Mouse (Mus musculus): ENCODE measurements around the gene F7. TPM values are rescaled to one million over a fixed set of nuclear protein-coding genes. Genes with fewer than 3 reads are reported as not detected.

Gene F7
- total and polyA plus RNA-seq, 3 experiments, result not detected

DNA sequence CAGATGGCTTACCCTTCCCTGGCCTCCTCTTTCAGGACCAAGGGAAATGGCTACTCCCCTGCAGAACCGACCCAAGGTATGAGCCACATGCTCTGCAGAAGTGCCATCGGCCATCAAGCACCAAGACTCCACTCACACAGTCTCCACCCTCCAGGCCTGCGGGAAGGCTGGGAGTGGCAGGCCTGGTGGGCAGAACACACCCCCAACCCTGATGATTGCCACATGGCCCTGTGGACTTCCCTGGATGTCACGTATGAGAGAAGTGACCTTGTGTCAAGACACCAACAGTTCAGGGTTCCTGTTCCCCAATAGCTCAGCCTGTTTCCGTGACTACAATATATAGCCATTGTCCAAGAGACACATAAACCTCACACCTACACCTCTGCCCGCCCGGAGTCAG, 11.2 kb downstream of the F7 start, which contains the start of gene F10:
Gene F10, plus strand, starts transcription at position 294 of the 400 bp plus-strand sequence.
- Histone ChIP-seq H3K4me1 (ENCODE audit: control insufficient read depth in 1 of 2, insufficient read depth in 2 of 2, low read length in 2 of 2) (no peaks in the 10 kb centered on the region), H3K27me3 (ENCODE audit: control insufficient read depth in 1 of 2, insufficient read depth in 2 of 2, low read length in 2 of 2) (peaks cover 0 to 2% of the 10 kb centered on the region in 2 experiments; a peak in 3 of 4 replicates), H3K4me3 (ENCODE audit: control insufficient read depth in 1 of 2, insufficient read depth in 1 of 2, low read depth in 2 of 2, low read length in 2 of 2) (no peak within 1 kb of the TSS), H3K9me3 (replicated peaks; ENCODE audit: insufficient read depth, low read length) (no peaks in the 10 kb centered on the region), H3K36me3 (ENCODE audit: control insufficient read depth in 1 of 2, insufficient read depth in 2 of 2, low read length in 2 of 2) (no peaks in the 10 kb centered on the region), H3K9ac (ENCODE audit: control insufficient read depth, low read depth, low read length, poor library complexity, severe bottlenecking) (no peak within 1 kb of the TSS), H3K79me2 (ENCODE audit: control insufficient read depth, insufficient read depth, low read length, poor library complexity) (no peaks in the 10 kb centered on the region), H3K27ac (ENCODE audit: control insufficient read depth, low read depth, low read length) (no peak within 1 kb of the TSS)
- no peak for DNase-seq (ENCODE audit: low read depth, low spot score)
- TF ChIP-seq ELF1 (IDR thresholded peaks at IDR 0.05; ENCODE audit: low read depth, low read length) (no peak), JUND (IDR thresholded peaks at IDR 0.05; ENCODE audit: low read depth, low read length) (no peak), RAD21 (IDR thresholded peaks at IDR 0.05; ENCODE audit: low read depth, low read length) (no peak), ZKSCAN1 (IDR thresholded peaks at IDR 0.05; ENCODE audit: low read depth, low read length) (no peak), BHLHE40 (IDR thresholded peaks at IDR 0.05; ENCODE audit: borderline replicate concordance, low read depth, low read length) (no peak), RCOR1 (IDR thresholded peaks at IDR 0.05; ENCODE audit: low read depth, low read length) (no peak), KAT2A (conservative IDR thresholded peaks at IDR 0.05; ENCODE audit: low read depth, low read length) (no peak), NELFE (IDR thresholded peaks at IDR 0.05; ENCODE audit: low read depth, low read length) (no peak), UBTF (IDR thresholded peaks at IDR 0.05; ENCODE audit: borderline replicate concordance, insufficient read depth, low read depth, low read length) (no peak), MXI1 (IDR thresholded peaks at IDR 0.05; ENCODE audit: low read depth, low read length) (no peak), CHD2 (IDR thresholded peaks at IDR 0.05; ENCODE audit: low read length) (no peak), POLR2AphosphoS5 (IDR thresholded peaks at IDR 0.05; ENCODE audit: borderline replicate concordance, low read depth, low read length) (no peak), MYC (IDR thresholded peaks at IDR 0.05; ENCODE audit: low read depth, low read length) (no peak), GABPA (IDR thresholded peaks at IDR 0.05; ENCODE audit: low read depth, low read length) (no peak)

DNA sequence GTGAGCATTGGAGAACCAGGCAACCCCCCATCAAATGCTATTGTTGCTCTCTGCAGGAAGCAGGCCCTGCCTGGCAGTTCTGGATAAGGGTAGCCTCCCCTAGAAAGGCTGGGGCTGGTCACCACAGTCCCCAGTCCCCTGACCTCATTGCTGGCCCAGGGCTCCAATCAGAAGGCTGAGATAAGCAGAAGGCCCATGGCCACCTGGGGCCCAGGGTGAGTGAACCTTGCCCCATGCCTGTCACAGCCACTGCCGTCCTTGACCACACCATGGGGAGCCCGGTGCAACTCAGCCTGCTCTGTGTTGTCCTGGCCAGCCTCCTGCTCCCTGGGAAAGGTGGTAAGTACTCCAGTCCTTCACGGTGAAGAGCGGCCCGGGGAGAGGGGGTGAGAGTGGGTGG, 11.7 kb downstream of the F7 start:
- H3K36me3 ChIP-seq (ENCODE audit: control insufficient read depth in 1 of 2, insufficient read depth in 2 of 2, low read length in 2 of 2), result no peaks in the 10 kb centered on the region
- H3K9ac ChIP-seq (ENCODE audit: control insufficient read depth, low read depth, low read length, poor library complexity, severe bottlenecking), result no peak overlapping the region
- DNase-seq (ENCODE audit: low read depth, low spot score), result no peak
- no peak overlapping the region for H3K27ac ChIP-seq (ENCODE audit: control insufficient read depth, low read depth, low read length)
- H3K9me3 ChIP-seq (replicated peaks; ENCODE audit: insufficient read depth, low read length), result no peaks in the 10 kb centered on the region
- no peaks in the 10 kb centered on the region for H3K79me2 ChIP-seq (ENCODE audit: control insufficient read depth, insufficient read depth, low read length, poor library complexity)
- no peak for TF ChIP-seq USF1 (IDR thresholded peaks at IDR 0.05; ENCODE audit: low read depth, low read length)
- TF ChIP-seq RAD21 (IDR thresholded peaks at IDR 0.05; ENCODE audit: low read depth, low read length), result no peak
- TF ChIP-seq ZMIZ1 (IDR thresholded peaks at IDR 0.05; ENCODE audit: low read depth, low read length), result no peak
- no peak for TF ChIP-seq HCFC1 (IDR thresholded peaks at IDR 0.05; ENCODE audit: low read depth, low read length)
- no peak for TF ChIP-seq NRF1 (IDR thresholded peaks at IDR 0.05; ENCODE audit: insufficient read depth, low read depth, low read length, poor library complexity, severe bottlenecking)
- no peak for TF ChIP-seq MEF2A (IDR thresholded peaks at IDR 0.05; ENCODE audit: extremely low read depth, insufficient replicate concordance, low read depth, low read length, poor library complexity, severe bottlenecking)
- no peak for TF ChIP-seq NELFE (IDR thresholded peaks at IDR 0.05; ENCODE audit: low read depth, low read length)
- no peak for TF ChIP-seq TCF12 (IDR thresholded peaks at IDR 0.05; ENCODE audit: low read depth, low read length)
- TF ChIP-seq ZKSCAN1 (IDR thresholded peaks at IDR 0.05; ENCODE audit: low read depth, low read length), result no peak
- TF ChIP-seq CHD1 (IDR thresholded peaks at IDR 0.05; ENCODE audit: low read depth, low read length), result no peak
- no peak for TF ChIP-seq CTCF (IDR thresholded peaks at IDR 0.05 in 2 of 3, conservative IDR thresholded peaks at IDR 0.05 in 1 of 3; ENCODE audit: control insufficient read depth in 1 of 3, insufficient read depth in 1 of 3, low read depth in 2 of 3, low read length in 3 of 3, poor library complexity in 1 of 3, severe bottlenecking in 1 of 3)
- no peak for TF ChIP-seq GATA1 (IDR thresholded peaks at IDR 0.05; ENCODE audit: low read depth, low read length)
- TF ChIP-seq BHLHE40 (IDR thresholded peaks at IDR 0.05; ENCODE audit: borderline replicate concordance, low read depth, low read length), result no peak
- no peak overlapping the region for H3K4me3 ChIP-seq (ENCODE audit: control insufficient read depth in 1 of 2, insufficient read depth in 1 of 2, low read depth in 2 of 2, low read length in 2 of 2)
- peaks cover 0 to 1% of the 10 kb centered on the region in 2 experiments; a peak in 3 of 4 replicates for H3K27me3 ChIP-seq (ENCODE audit: control insufficient read depth in 1 of 2, insufficient read depth in 2 of 2, low read length in 2 of 2)
- H3K4me1 ChIP-seq (ENCODE audit: control insufficient read depth in 1 of 2, insufficient read depth in 2 of 2, low read length in 2 of 2), result no peaks in the 10 kb centered on the region

All from MEL (cell line).